Mouse (Mus musculus) embryo, embryonic 10.5 days (tissue): ENCODE measurements around the gene Mbnl2.
A peak's percentile ranks its signal among the peaks of the same experiment; 100 is the strongest.

ENCODE experiments used
- DNase-seq: peaks from one replicate; pipeline ENCODE4 v3.0.0-alpha.2; 2015; ENCODE audit warnings: low spot score

Mbnl2 gene

GRCm38 (mm10) chr14:120274746-120275145 is 723 bp upstream of the Mbnl2 start:
- no peak for DNase-seq

GRCm38 (mm10) chr14:120276343-120277080 is 1.0 kb downstream of the Mbnl2 start:
- peak; percentile 55 for DNase-seq

- peak; percentile 81 for DNase-seq
These were observed 1.7 kb downstream of the Mbnl2 start for GRCm38 (mm10) chr14:120277081-120277656.

GRCm38 (mm10) chr14:120278290-120279244 is 3.1 kb downstream of the Mbnl2 start:
- DNase-seq: peak; percentile 79

GRCm38 (mm10) chr14:120280136-120280535 is 4.7 kb downstream of the Mbnl2 start:
- peak; percentile 61 for DNase-seq

- DNase-seq: no peak
These were observed 8.3 kb downstream of the Mbnl2 start for GRCm38 (mm10) chr14:120283787-120284186.

- no peak for DNase-seq
These were observed 9.0 kb downstream of the Mbnl2 start for GRCm38 (mm10) chr14:120284504-120284903.

GRCm38 (mm10) chr14:120287121-120287986 is 11.9 kb downstream of the Mbnl2 start:
- peak; percentile 34 for DNase-seq

- DNase-seq: no peak
These were observed 12.5 kb downstream of the Mbnl2 start for GRCm38 (mm10) chr14:120287987-120288275.

GRCm38 (mm10) chr14:120288378-120289002 is 13.0 kb downstream of the Mbnl2 start:
- DNase-seq: no peak

- DNase-seq: no peak
These were observed 13.6 kb downstream of the Mbnl2 start for GRCm38 (mm10) chr14:120289065-120289464.

- DNase-seq: no peak
These were observed 14.1 kb downstream of the Mbnl2 start for GRCm38 (mm10) chr14:120289528-120289927.

- no peak for DNase-seq
These were observed 15.8 kb downstream of the Mbnl2 start for GRCm38 (mm10) chr14:120291226-120291757.

GRCm38 (mm10) chr14:120292133-120292532 is 16.7 kb downstream of the Mbnl2 start:
- no peak for DNase-seq

- DNase-seq: no peak
These were observed 17.2 kb downstream of the Mbnl2 start for GRCm38 (mm10) chr14:120292617-120293195.

GRCm38 (mm10) chr14:120294480-120294879 is 19.0 kb downstream of the Mbnl2 start:
- DNase-seq: no peak

GRCm38 (mm10) chr14:120295355-120296220 is 20.1 kb downstream of the Mbnl2 start:
- no peak for DNase-seq

GRCm38 (mm10) chr14:120296231-120297006 is 20.9 kb downstream of the Mbnl2 start:
- no peak for DNase-seq
